Mouse (Mus musculus): ENCODE measurements around the gene Mansc4.
A peak's percentile ranks its signal among the peaks of the same experiment; 100 is the strongest.

Mansc4 gene

DNA sequence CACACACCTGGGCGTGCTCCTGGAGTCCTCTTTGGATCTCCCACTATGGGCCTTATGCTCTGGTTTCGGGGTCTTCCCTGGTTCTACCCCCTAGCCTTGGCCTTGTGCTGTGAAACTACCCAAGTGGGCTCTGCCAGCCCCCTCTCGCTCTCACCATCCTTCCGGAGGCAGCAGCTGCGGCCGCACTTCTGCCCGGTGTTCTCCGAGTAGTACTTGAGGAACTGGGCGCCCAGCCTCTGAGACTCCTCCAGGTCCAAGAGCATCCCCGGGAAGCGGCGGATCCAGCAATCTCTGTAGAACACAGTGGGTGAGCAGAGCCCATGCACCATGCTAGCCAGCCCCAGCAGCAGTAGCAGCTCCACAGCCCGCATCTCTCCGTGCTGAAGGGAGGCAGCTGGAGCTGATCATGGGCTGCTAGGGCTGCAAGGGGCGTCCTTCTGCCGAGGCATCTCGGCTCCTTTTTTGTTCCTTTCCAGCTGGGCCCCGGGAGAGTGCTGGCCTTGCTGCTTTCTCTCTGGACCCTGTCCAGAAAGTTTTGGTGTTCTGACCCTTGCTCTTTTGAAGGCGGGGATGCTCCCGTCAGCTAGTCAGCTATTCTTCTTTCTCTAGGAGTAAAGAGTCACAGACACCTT lies at the start of gene Mansc4:
Gene Mansc4, minus strand, starts transcription at position 439 of the 632 bp plus-strand sequence.
- peak; percentile 82 for DNase-seq

DNA sequence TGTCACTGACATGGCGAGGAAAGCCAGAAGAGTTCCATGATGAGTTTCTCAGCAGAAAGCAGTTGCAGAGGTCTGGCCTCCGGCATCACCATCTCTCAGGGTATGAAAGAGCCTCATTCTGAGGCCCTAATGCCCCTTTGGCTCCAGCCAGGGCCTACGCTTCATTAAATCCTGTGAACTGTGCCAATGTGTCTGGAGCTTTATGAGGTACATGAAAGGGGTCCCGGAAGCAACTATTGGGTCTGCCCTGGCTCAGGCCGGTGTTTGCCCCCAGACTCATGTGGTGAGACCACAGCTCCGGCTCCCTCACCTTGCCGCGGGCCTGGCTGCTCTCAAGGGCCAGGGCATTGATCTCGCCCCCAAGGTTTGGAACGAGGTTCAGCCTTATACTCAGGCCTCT lies 40.4 kb upstream of the Mansc4 start:
- DNase-seq: no peak

DNA sequence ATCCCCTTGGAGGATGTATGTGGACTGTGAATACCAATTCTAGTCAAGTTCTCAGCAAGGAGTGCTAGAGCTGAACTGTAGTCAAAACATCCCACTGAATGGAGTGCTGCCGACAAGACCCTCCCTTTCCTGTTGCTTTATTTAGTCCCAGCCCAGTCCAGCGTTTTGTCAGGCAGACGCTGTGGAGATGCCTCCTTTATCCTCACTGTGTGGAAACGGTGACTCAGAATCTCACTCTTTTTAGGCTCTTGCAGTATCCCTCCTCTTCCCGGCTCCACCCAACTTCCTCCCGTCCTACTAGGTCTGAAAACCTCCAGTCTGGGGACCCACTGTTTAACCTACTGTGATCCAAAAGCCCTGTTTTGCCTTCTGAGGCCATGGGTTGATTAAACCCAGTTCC lies 34.5 kb upstream of the Mansc4 start:
- no peak for DNase-seq

- DNase-seq: no peak
Measured at GRCm38 (mm10) chr6:147118190-147118589, 31.4 kb upstream of the Mansc4 start.

DNA sequence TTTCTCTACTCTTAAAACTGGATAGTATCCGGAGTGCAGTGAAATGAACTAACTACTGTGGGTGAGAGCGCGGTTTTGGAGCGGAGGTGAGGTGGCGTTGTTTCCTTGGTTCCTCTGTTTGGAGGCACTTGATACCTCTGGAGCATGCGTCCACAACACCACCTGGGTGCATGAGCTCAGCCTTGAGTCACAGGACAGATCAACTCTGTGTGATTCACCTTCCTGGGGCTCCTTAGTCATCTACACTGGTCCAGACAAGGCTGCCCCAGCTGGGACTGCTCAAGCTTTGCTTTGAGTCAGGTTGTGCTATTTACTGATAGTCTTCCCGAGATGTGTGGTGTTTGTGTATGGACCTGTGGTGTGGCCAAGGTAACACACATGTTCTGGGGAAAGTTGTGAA lies 30.9 kb upstream of the Mansc4 start:
- DNase-seq: no peak

DNA sequence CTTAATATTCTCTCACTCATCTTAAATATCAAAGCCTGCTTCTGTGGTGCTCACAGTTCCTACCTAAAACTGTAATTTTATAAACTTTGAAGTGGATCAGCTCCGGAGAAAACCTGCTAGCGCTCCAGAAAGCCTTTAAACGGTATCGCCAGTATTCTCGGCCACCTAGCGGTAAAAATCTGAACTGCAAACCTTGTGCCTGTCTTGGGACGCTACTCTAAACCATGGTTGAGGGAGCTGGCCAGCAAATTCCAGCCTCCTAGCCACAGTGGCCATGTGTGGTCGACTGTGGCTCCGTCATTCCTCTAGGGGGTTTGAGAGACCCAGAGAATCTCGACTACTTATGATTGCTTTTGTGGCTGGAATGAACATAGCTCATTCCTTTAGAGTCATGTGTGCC lies 29.7 kb upstream of the Mansc4 start:
- peak; percentile 88 for DNase-seq

- DNase-seq: no peak
Measured at GRCm38 (mm10) chr6:147109283-147109682, 22.5 kb upstream of the Mansc4 start.

DNA sequence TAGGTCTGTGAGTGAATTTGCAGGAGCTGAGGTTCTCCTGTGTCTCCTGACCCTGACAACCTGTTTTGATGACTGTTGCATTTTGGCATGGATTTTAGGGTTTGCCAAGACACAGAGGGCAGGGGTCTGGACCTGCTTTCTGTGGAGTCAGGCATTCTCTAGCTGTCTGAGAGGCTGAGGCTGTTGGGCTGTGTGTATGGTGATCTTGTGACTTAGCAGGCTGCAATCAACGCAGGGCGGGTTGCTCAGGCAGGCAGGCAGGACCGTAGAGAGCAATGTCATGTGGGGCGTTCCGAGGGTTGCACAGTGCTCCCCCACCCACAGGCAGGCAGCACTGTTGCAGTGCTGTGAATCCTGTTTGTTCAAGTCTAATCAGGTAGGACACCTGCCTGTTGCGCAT lies 19.9 kb upstream of the Mansc4 start:
- DNase-seq: no peak

- no peak for DNase-seq
Measured at GRCm38 (mm10) chr6:147105529-147105928, 18.7 kb upstream of the Mansc4 start.

DNA sequence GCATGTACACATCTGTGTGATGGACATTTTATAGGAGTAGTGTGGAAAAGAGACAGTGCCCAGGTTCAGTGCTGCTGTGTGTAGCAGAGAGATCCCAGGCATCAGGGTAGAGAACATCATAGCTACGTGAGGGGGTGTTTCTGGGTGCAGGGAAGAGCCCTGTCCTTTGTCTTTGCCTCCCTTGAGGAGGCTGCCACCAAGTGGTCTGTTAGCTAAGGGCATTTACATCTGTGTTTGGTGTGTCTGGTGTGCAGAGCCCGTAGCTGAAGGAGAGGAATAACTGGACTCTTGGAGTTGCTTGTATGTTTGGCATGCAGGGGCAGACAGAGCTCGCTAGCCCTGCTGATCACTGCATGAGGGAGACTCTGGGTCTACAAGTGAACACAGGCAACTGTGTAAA lies 15.5 kb upstream of the Mansc4 start:
- no peak for DNase-seq

- peak; percentile 28 for DNase-seq
Measured at GRCm38 (mm10) chr6:147099458-147100277, 12.8 kb upstream of the Mansc4 start.

DNA sequence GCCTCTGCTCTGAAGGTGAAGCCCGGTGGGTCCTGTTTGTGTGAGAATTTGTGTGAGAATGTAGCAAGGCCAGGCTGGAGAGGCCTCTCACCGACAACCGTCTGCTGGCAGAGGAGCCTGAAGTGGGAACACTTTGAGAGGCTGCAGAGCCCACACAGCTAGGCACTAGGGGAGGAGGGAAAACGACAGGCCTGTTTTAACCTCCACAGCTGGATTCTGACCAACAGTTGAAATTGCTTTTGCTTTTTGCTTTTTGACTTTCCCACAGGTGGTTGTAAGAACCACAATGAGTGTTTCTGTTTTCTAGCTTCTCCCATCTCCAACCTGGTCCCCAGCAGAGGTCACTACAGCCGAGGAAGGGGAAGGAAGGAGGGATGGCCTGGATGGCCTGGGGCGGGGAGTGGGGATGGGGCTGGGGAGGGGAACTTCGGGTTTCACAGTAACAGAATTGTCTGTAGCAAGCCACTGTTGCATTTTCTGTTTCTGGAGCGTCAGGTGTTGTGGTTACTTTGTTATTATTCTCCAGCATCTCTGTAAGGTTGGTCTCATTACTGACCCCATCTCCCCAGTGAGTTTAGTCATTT lies 10.6 kb upstream of the Mansc4 start:
- DNase-seq: no peak

DNA sequence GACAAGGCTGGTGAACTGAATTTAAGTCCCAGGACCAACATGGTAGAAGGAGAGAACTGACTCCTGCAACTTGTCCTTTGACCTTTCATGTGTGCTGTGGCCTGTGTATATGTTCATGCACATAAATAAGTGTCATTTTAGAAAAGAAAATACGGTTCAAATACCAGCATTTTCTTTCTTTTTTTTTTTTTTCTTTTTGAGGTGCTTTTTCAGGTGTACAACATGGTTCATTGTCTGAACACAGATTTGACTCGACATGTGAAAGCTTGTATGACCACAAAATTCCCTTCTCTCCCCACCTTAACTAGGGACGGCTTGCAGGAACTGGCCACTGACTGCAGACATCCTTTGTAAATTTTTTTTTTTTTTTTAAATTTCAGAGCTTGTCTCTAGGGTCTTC lies 10.1 kb upstream of the Mansc4 start:
- no peak for DNase-seq

GRCm38 (mm10) chr6:147096109-147096508 lies 9.3 kb upstream of the Mansc4 start:
- DNase-seq: no peak

- no peak for DNase-seq
Measured at GRCm38 (mm10) chr6:147094771-147095170, 7.9 kb upstream of the Mansc4 start.

DNA sequence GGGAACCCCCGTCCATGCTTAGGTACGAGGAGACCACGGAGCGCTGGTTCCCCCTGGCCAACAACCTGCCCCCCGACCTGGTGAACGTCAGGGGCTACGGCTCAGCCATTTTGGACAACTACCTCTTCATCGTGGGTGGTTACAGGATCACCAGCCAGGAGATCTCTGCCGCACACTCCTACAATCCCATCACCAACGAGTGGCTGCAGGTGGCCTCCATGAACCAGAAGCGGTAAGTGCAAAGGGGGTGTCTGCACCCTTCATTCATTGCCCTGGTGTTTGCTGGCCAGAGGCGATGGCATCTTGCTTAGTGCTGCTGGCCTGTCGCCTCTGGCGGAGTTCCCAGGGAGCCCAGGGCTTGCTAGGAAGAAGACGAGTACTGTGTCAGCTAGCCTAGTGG lies 5.3 kb upstream of the Mansc4 start:
- peak; percentile 37 for DNase-seq

DNA sequence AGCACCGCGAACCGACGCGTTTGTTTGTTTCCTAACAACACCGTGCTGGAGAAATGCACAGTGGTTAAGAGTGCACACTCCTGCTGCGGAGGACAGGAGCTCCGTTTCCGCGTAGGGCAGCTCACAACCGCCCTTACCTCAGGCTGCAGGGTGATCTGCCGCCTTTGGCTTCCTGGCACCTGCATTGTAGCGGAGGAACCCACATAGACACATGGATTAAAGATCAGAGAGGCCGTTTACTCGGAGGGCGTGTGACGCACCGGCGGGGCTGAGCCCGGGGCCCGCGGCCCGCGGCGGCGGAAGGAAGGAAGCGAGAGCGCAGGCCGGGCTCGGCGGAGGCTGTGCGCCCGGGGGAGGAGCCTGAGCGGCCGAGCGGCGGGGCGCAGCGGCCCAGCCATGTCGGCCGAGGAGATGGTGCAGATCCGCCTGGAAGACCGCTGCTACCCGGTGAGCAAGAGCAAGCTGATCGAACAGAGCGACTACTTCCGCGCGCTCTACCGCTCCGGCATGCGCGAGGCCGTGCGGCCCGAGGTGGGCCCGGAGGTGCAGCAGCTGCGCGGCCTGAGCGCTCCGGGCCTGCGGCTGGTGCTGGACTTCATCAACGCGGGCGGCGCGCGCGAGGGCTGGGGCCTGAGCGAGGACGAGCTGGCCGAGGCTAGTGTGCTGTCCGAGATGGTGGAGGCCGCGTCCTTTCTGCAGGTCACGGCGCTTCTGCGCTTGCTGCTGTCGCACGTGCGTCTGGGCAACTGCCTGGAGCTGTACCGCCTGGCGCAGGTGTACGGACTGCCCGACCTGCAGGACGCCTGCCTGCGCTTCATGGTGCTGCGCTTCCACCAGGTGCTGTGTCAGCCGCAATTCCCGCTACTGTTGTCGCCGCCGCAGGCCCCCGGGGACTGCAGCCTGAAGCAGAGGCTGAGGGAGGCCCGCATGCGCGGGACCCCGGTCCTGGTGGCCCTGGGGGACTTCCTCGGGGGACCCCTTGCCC lies 4.6 kb upstream of the Mansc4 start, which contains the start of gene Klhl42:
Gene Klhl42, plus strand, starts transcription at position 244 of the 985 bp plus-strand sequence.
- peak; percentile 87 for DNase-seq

DNA sequence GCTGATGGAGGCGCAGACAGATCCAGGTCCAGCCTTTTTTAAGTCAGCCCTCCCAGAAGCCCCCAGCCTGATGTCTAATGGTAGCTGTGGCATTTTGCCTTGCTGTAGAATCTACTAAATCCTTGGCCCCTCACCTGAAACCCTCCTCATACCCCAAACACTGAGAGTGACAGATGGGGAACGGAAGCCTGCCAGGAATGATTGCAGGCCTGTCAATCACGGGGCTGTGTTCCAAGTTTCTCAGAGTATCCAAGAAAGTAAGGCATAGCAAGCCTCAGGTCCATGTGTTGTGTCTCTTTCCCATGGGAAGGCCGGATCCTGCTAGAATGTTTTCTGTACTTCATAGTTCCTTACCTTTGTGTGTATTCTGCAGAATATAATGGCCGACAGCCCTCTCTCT lies 3.4 kb upstream of the Mansc4 start:
- DNase-seq: no peak

DNA sequence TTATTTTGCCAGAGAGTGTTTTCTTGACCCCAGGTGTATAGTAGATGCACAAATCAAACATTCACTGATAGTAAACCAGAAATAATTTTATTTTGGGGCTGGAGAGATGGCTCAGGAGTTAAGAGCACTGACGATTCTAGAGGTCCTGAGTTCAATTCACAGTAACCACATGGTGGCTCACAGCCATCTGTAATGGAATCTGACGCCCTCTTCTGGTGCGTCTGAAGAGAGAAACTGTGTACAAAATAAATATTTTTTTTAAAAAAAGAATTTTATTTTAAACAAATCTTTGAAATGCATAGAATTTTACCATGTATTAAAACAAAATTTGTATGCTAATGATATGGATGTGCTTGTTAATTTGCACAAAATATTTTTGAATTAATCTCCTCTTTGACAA lies 1.7 kb upstream of the Mansc4 start:
- DNase-seq: no peak

DNA sequence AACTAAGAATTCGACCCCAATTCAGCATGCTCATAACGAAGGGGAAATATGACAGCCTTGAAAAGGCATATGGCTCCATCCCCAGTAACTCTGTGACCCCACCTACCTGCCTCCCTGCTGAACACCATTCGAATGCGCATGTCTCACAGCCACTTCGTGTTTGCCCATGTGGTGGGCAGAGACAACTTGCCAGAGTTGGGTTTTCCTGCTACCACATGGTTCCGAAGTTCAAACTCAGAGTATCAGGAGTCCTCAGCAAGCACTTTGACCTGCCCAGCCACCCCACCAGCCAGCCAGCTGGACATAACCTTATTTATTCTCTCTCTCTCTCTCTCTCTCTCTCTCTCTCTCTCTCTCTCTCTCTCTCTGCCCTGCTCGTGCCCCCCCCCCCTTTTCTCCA lies 904 bp upstream of the Mansc4 start:
- DNase-seq: peak; percentile 53

GRCm38 (mm10) chr6:147085398-147086040 lies 1.3 kb downstream of the Mansc4 start:
- DNase-seq: no peak

- DNase-seq: no peak
Measured at GRCm38 (mm10) chr6:147079919-147080318, 6.9 kb downstream of the Mansc4 start.
